Mouse (Mus musculus): ENCODE measurements around the gene Sem1.

DNA sequence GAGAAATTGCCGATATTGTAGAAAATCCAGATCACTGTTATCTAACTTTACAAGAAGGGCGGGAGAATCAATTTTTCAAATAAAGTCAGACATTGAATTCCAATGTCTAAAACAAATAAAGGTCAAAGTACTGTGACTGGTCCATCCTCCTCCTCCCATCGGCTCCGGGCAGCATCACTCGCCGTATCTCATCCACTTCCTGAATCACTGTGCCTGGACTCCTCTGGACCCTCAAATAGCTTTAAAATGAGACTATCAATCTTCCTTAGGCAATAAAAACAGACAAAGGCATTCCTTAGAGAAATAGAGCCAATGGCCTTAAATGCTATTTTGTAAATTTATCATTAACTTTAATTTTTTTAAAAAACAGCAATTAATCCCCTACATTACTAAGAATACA is 26.5 kb downstream of the Sem1 start:
- TF ChIP-seq CTCF (IDR thresholded peaks at IDR 0.05; ENCODE audit: borderline replicate concordance, insufficient read depth, low read depth, low read length) (no peak), POLR2A (IDR thresholded peaks at IDR 0.05; ENCODE audit: borderline replicate concordance, insufficient read depth, low read length) (no peak)

Measured in cerebellum, adult 2 months (tissue).